Mouse (Mus musculus) right cerebral cortex, postnatal 36 days (tissue): ENCODE measurements around the gene Dcpp1.
"Not testable (repeated sequence)": the region's sequence is repeated elsewhere in the genome, so short reads cannot be mapped to it uniquely, and the experiment has no call there.

Experiments
- DNase-seq, 2 experiments: peaks; one replicate each; pipeline ENCODE4 v3.0.0; 2022; ENCODE audit warnings: low spot score in 2 of 2, mixed read lengths in 1 of 2

Gene Dcpp1

GRCm38 (mm10) chr17:23880576-23880975 is at the start of gene Dcpp1, which contains the start of gene Dcpp2:
Dcpp1 (plus strand) TSS chr17:23880876.
Dcpp2 (plus strand) TSS chr17:23880880.
- DNase-seq: not testable (repeated sequence)

- DNase-seq: no peak
These were observed 49.5 kb upstream of the Dcpp1 start for GRCm38 (mm10) chr17:23831201-23831600.

- no peak for DNase-seq
These were observed 44.6 kb upstream of the Dcpp1 start, which contains the start of gene Prss33 for GRCm38 (mm10) chr17:23836006-23836575. Prss33 (minus strand) TSS chr17:23836056.

GRCm38 (mm10) chr17:23841145-23841544 is 39.5 kb upstream of the Dcpp1 start:
- DNase-seq: no peak

GRCm38 (mm10) chr17:23843141-23843811 is 37.4 kb upstream of the Dcpp1 start:
- DNase-seq: no peak

- no peak for DNase-seq
These were observed 36.8 kb upstream of the Dcpp1 start, which contains the start of the genes Prss32 and Prss41 for GRCm38 (mm10) chr17:23843812-23844273. Prss32 (plus strand) TSS chr17:23843855. Prss41 (minus strand) TSS chr17:23844172.

GRCm38 (mm10) chr17:23850028-23850427 is 30.6 kb upstream of the Dcpp1 start:
- no peak for DNase-seq

GRCm38 (mm10) chr17:23850853-23851749 is 29.6 kb upstream of the Dcpp1 start:
- no peak for DNase-seq

- DNase-seq: no peak
These were observed 27.4 kb upstream of the Dcpp1 start for GRCm38 (mm10) chr17:23853292-23853691.

- no peak for DNase-seq
These were observed 26.4 kb upstream of the Dcpp1 start for GRCm38 (mm10) chr17:23854229-23854765.

- DNase-seq: no peak
These were observed 23.5 kb upstream of the Dcpp1 start for GRCm38 (mm10) chr17:23857193-23857592.

- DNase-seq: no peak
These were observed 22.8 kb upstream of the Dcpp1 start for GRCm38 (mm10) chr17:23857913-23858312.

- no peak for DNase-seq
These were observed 17.8 kb upstream of the Dcpp1 start for GRCm38 (mm10) chr17:23862926-23863325.

GRCm38 (mm10) chr17:23867756-23868155 is 12.9 kb upstream of the Dcpp1 start, which contains the start of gene Prss21:
Prss21 (plus strand) TSS chr17:23868056.
- DNase-seq: no peak

- DNase-seq: no peak
These were observed 12.2 kb upstream of the Dcpp1 start for GRCm38 (mm10) chr17:23868513-23868912.

- no peak for DNase-seq
These were observed 6.5 kb upstream of the Dcpp1 start for GRCm38 (mm10) chr17:23873884-23874856.

GRCm38 (mm10) chr17:23876741-23877140 is 3.9 kb upstream of the Dcpp1 start:
- DNase-seq: no peak

GRCm38 (mm10) chr17:23877166-23877565 is 3.5 kb upstream of the Dcpp1 start:
- no peak for DNase-seq

GRCm38 (mm10) chr17:23917158-23917557 is 36.5 kb downstream of the Dcpp1 start, which contains the start of gene Dcpp3:
Dcpp3 (plus strand) TSS chr17:23917458.
- not testable (repeated sequence) for DNase-seq

GRCm38 (mm10) chr17:23924531-23925007 is 43.9 kb downstream of the Dcpp1 start:
- DNase-seq: peak; percentile 88
